8 mouse cellular contexts compared by ENCODE assay signal in genomic region chr6:119417354-119417753, GRCm38 (mm10). TPM values are rescaled to one million over a fixed set of nuclear protein-coding genes. Genes with fewer than 3 reads are reported as not detected.
DNase-seq lines count a peak whose midpoint lies in the region; ATAC-seq and TF ChIP-seq lines count a peak whose summit lies in the region.

TSS of gene Adipor2 (minus strand) at chr6:119417704.

- no peak within 1 kb of the TSS for H3K27ac ChIP-seq in hindbrain, embryonic 16.5 days (ENCODE audit: low read depth, low read length)
- H3K27ac ChIP-seq in macrophage, result no peak within 1 kb of the TSS
- no peak within 1 kb of the TSS for H3K27ac ChIP-seq in spleen, adult 2 months (ENCODE audit: insufficient read depth, low read length)

- H3K79me2 ChIP-seq in macrophage (ENCODE audit: inconsistent target), result no peaks in the 10 kb centered on the region

- no peak within 1 kb of the TSS for H3K9ac ChIP-seq in hindbrain, embryonic 16.5 days (ENCODE audit: low read depth, low read length)

- no peaks in the 10 kb centered on the region for H3K27me3 ChIP-seq in hindbrain, embryonic 16.5 days (replicated peaks; ENCODE audit: control insufficient read depth, insufficient read depth, low read length)
- no peaks in the 10 kb centered on the region for H3K27me3 ChIP-seq in spleen, adult 2 months (ENCODE audit: control insufficient read depth, insufficient read depth, low read length)

- WGBS in hindbrain, embryonic 16.5 days, result 6% methylated on average over 12 of the region's 12 CpGs
- 5% methylated on average over 12 of the region's 12 CpGs for WGBS in macrophage (ENCODE audit: missing documents)
- 8% methylated on average over 12 of the region's 12 CpGs for WGBS in spleen, adult 2 months

- TF ChIP-seq POLR2A in spleen, adult 2 months (IDR thresholded peaks at IDR 0.05; ENCODE audit: low read depth, low read length), result no peak

- H3K4me3 ChIP-seq in hindbrain, embryonic 16.5 days (ENCODE audit: low read length), result no peak within 1 kb of the TSS
- peak within 1 kb of the TSS; percentile 10 for H3K4me3 ChIP-seq in macrophage (ENCODE audit: inconsistent target)
- H3K4me3 ChIP-seq in spleen, adult 2 months (ENCODE audit: extremely low read depth, insufficient read depth, insufficient read length), result no peak within 1 kb of the TSS

- DNase-seq in R1 (ENCODE audit: low read depth, low spot score), result peak; percentile 98
- peak; percentile 83 for DNase-seq in c-Kit-positive CD71-positive TER-119-negative erythroid progenitor cells, embryonic 14.5 days (ENCODE audit: low read depth)
- DNase-seq in gastrocnemius, postnatal 10 days, result peak; percentile 65
- DNase-seq in left cerebral cortex, adult 8-10 months (ENCODE audit: low spot score in 2 of 2), result no peak
- peak in 1 of 2 experiments; percentile 7 for DNase-seq in spleen, adult 2 months (ENCODE audit: low read depth in 1 of 2, low spot score in 2 of 2)
- DNase-seq in right cerebral cortex, postnatal 14 days, result no peak

- peak within 1 kb of the TSS; percentile 33 for H3K4me2 ChIP-seq in hindbrain, embryonic 16.5 days (ENCODE audit: low read length)

- H3K36me3 ChIP-seq in hindbrain, embryonic 16.5 days (ENCODE audit: control insufficient read depth, insufficient read depth, low read length), result no peaks in the 10 kb centered on the region
- no peaks in the 10 kb centered on the region for H3K36me3 ChIP-seq in macrophage (ENCODE audit: inconsistent target)
- no peaks in the 10 kb centered on the region for H3K36me3 ChIP-seq in spleen, adult 2 months (ENCODE audit: control insufficient read depth, insufficient read depth, low read length)

- H3K4me1 ChIP-seq in hindbrain, embryonic 16.5 days (ENCODE audit: control insufficient read depth, insufficient read depth, low read depth, low read length), result peaks cover 4% of the 10 kb centered on the region
- no peaks in the 10 kb centered on the region for H3K4me1 ChIP-seq in spleen, adult 2 months (ENCODE audit: control insufficient read depth, insufficient read depth, insufficient read length)

- H3K9me3 ChIP-seq in hindbrain, embryonic 16.5 days (ENCODE audit: control insufficient read depth, low read length), result no peaks in the 10 kb centered on the region

- ATAC-seq in hindbrain, embryonic 16.5 days, result no peak

- TF ChIP-seq CTCF in spleen, adult 2 months (IDR thresholded peaks at IDR 0.05; ENCODE audit: extremely low read depth, insufficient read depth, insufficient read length, insufficient replicate concordance), result no peak

RNA-seq across cellular contexts. Expression of gene Adipor2, which starts in this region (rescaled TPM):
- 10 to 100 TPM; 55.7 to 56.2 TPM for total RNA-seq in gastrocnemius, postnatal 10 days (2021)
- polyA plus RNA-seq in hindbrain, embryonic 16.5 days (2015; fragmentation: Nextera tagmentation; extraction: Ambion mirVana), result 34.8 and 37.0 TPM in 2 replicates
- 10 to 100 TPM; 41.3 to 48.9 (median 44.7) TPM for total RNA-seq in left cerebral cortex, adult 8-10 months (2022)
- total RNA-seq in macrophage (2018; cell fraction: chromatin; rRNA removed), result 10 to 100 TPM in 25 of 26 experiments, 1 to 10 TPM in 1; 9.1 to 30.1 (median 20.5) TPM
- total RNA-seq in macrophage (2018; cell fraction: cytosol; rRNA removed), result 10 to 100 TPM; 42.9 to 63.6 (median 57.2) TPM
- 10 to 100 TPM; 17.8 to 62.8 (median 40.8) TPM for total RNA-seq in macrophage (2018; cell fraction: nucleus; rRNA removed)
- 38.1 to 45.9 TPM (median 44.4 TPM) in 3 replicates for polyA plus RNA-seq in macrophage (2018)
- 21.0 and 21.4 TPM in 2 replicates for polyA plus RNA-seq in spleen, adult 2 months (2012; rRNA removed)

Comparison
In these comparisons a context has a peak if more than half of its experiments do, and no peak if none do; other contexts are left out.
1. DNase-seq: peak in R1 (single experiment), c-Kit-positive CD71-positive TER-119-negative erythroid progenitor cells, embryonic 14.5 days (single experiment) and gastrocnemius, postnatal 10 days (single experiment); none in left cerebral cortex, adult 8-10 months (0 of 2) and right cerebral cortex, postnatal 14 days (single experiment).